In the genomic region with DNA sequence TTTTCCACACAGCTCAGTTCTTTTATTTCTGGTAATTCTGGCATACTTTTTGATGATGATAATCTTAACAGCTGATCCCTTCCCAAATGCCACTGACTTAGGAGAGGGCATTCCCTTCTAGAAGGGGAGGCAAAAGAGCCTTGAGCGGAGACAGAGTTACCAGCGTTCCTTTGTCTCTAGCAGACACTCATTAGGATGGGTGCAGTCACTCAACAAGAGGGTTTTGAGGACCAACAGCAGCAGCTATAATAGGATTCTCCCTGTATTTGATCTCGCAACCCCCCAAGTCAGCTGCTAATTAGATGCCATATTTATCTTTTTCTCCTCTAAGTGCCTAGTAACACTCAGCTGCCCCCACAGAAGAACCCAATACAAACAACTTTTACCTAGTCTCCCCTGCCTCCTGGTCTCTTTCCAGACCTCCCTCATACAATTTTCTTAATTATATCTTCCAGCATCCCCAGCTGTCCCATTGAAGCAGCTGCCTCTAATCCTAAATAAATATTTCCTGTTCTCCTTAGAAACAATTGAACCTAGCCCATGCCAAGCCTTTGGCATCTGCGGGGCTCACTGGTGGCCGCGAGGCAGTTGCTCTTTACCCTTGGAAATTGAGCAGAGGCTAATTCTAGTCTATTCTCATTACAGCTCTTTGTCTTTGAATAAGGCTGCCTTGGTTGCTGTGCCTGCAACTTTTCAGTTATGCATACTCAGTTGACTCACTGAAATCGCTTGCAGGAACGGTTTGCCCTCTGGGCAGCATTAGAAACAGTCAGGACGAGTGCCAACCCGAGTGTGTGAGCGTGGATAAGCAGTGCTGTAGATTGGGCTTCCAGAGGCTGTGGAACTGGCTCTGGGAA, we compare ENCODE assay signal across 8 mouse cellular contexts.
DNase-seq lines count a peak whose midpoint lies in the region; ATAC-seq and TF ChIP-seq lines count a peak whose summit lies in the region.
"Had no signal": no experiment of that assay in that cellular context is flagged by ENCODE, and none has a peak within 500 bp of the region (broad histone marks: within the 10 kb centered on the region; RNA-seq: fewer than 3 reads in every experiment).

No protein-coding gene starts in this region.

- ATAC-seq in kidney, embryonic 16.5 days (ENCODE audit: low FRiP score, low TSS enrichment): no peak
- peak; percentile 83 for ATAC-seq in embryonic facial prominence, embryonic 14.5 days (ENCODE audit: low read depth)
- 0 out of 2 replicates have a peak, but pooled peaks have one; percentile 19 for ATAC-seq in limb, embryonic 14.5 days (ENCODE audit: low FRiP score, low read depth)

- WGBS in kidney, embryonic 16.5 days: 68% methylated on average over 11 of the region's 11 CpGs
- 31% methylated on average over 11 of the region's 11 CpGs for WGBS in embryonic facial prominence, embryonic 14.5 days
- WGBS in limb, embryonic 14.5 days: 51% methylated on average over 11 of the region's 11 CpGs

- no peaks in the 10 kb centered on the region; the same call in 1 of the 2 replicates for H3K9me3 ChIP-seq in kidney, embryonic 16.5 days (ENCODE audit: low read length)
- H3K9me3 ChIP-seq in embryonic facial prominence, embryonic 14.5 days (ENCODE audit: control insufficient read depth, low read length): no peaks in the 10 kb centered on the region
- no peaks in the 10 kb centered on the region for H3K9me3 ChIP-seq in limb, embryonic 14.5 days (ENCODE audit: control insufficient read depth, low read length)

- no peak overlapping the region for H3K4me2 ChIP-seq in kidney, embryonic 16.5 days (replicated peaks; ENCODE audit: low read depth, low read length)
- no peak overlapping the region for H3K4me2 ChIP-seq in embryonic facial prominence, embryonic 14.5 days (ENCODE audit: low read depth, low read length)
- H3K4me2 ChIP-seq in limb, embryonic 14.5 days (replicated peaks; ENCODE audit: low read depth, low read length, severe bottlenecking): no peak overlapping the region

- no peak overlapping the region for H3K4me3 ChIP-seq in kidney, embryonic 16.5 days (ENCODE audit: low read length)
- H3K4me3 ChIP-seq in embryonic facial prominence, embryonic 14.5 days (ENCODE audit: low read depth, low read length): no peak overlapping the region
- no peak overlapping the region for H3K4me3 ChIP-seq in limb, embryonic 14.5 days (replicated peaks; ENCODE audit: low read length)

- H3K27ac ChIP-seq in kidney, embryonic 16.5 days (ENCODE audit: low read length): no peak overlapping the region
- peak overlapping the region; percentile 45 for H3K27ac ChIP-seq in embryonic facial prominence, embryonic 14.5 days (replicated peaks; ENCODE audit: low read depth, low read length)
- no peak overlapping the region for H3K27ac ChIP-seq in limb, embryonic 14.5 days (replicated peaks; ENCODE audit: low read depth, low read length)
- H3K27ac ChIP-seq: liver, embryonic 14.5 days had no signal

- TF ChIP-seq POLR2A in limb, embryonic 14.5 days (IDR thresholded peaks at IDR 0.05; ENCODE audit: borderline replicate concordance, extremely low read depth, insufficient read depth, insufficient read length): no peak

- H3K27me3 ChIP-seq in kidney, embryonic 16.5 days (ENCODE audit: insufficient read depth, low read length): no peaks in the 10 kb centered on the region
- H3K27me3 ChIP-seq in embryonic facial prominence, embryonic 14.5 days (replicated peaks; ENCODE audit: control insufficient read depth, insufficient read depth, low read length): no peaks in the 10 kb centered on the region
- no peaks in the 10 kb centered on the region for H3K27me3 ChIP-seq in limb, embryonic 14.5 days (ENCODE audit: control insufficient read depth, insufficient read depth, low read length)

- H3K9ac ChIP-seq in kidney, embryonic 16.5 days (replicated peaks; ENCODE audit: low read length): no peak overlapping the region
- H3K9ac ChIP-seq in embryonic facial prominence, embryonic 14.5 days (ENCODE audit: low read depth, low read length): no peak overlapping the region
- no peak overlapping the region for H3K9ac ChIP-seq in limb, embryonic 14.5 days (ENCODE audit: low read depth, low read length, severe bottlenecking)
- H3K9ac ChIP-seq: liver, embryonic 14.5 days had no signal

- H3K4me1 ChIP-seq in kidney, embryonic 16.5 days (ENCODE audit: insufficient read depth, low read length): no peaks in the 10 kb centered on the region
- peaks cover 10% of the 10 kb centered on the region for H3K4me1 ChIP-seq in embryonic facial prominence, embryonic 14.5 days (ENCODE audit: control insufficient read depth, insufficient read depth, low read length)
- H3K4me1 ChIP-seq in limb, embryonic 14.5 days (ENCODE audit: control insufficient read depth, insufficient read depth, low read length): peaks cover 5% of the 10 kb centered on the region; the same call in 1 of the 2 replicates

- H3K36me3 ChIP-seq in kidney, embryonic 16.5 days (ENCODE audit: insufficient read depth, low read length): no peaks in the 10 kb centered on the region
- no peaks in the 10 kb centered on the region for H3K36me3 ChIP-seq in embryonic facial prominence, embryonic 14.5 days (ENCODE audit: control insufficient read depth, insufficient read depth, low read length)
- no peaks in the 10 kb centered on the region for H3K36me3 ChIP-seq in limb, embryonic 14.5 days (ENCODE audit: control insufficient read depth, insufficient read depth, low read length)

- peak; percentile 22 for DNase-seq in kidney, postnatal 14 days
- peak; percentile 74 for DNase-seq in adipocyte (ENCODE audit: low spot score)
- DNase-seq in embryonic facial prominence, embryonic 14.5 days (ENCODE audit: low spot score): peak; percentile 81
- DNase-seq in limb, embryonic 14.5 days (ENCODE audit: low spot score): peak; percentile 42
- DNase-seq in ovary, postnatal 36 days (ENCODE audit: low spot score): no peak
- DNase-seq in adrenal gland, postnatal 4 days (ENCODE audit: low spot score in 2 of 2): no peak

Comparison
In these comparisons a context has a peak if more than half of its experiments do, and no peak if none do; other contexts are left out.
1. DNase-seq: peak in kidney, postnatal 14 days (single experiment), adipocyte (single experiment), embryonic facial prominence, embryonic 14.5 days (single experiment) and limb, embryonic 14.5 days (single experiment); none in ovary, postnatal 36 days (single experiment) and adrenal gland, postnatal 4 days (0 of 2).